Mouse (Mus musculus) spleen, adult 2 months (tissue): ENCODE results near the gene Wnt10a.

Experiments used
- CTCF ChIP-seq: fragments of 200-500 bp; IDR thresholded peaks from 2 replicates; pipeline ENCODE4 v1.5.1; 2011; ENCODE audit warnings: mild to moderate bottlenecking, inconsistent platforms; ENCODE audit not compliant: insufficient read depth, insufficient read length, insufficient replicate concordance; ENCODE audit errors: extremely low read depth
- POLR2A ChIP-seq: fragments of 200-500 bp; IDR thresholded peaks from 2 replicates; pipeline ENCODE4 v1.6.1; 2011; ENCODE audit warnings: low read depth, low read length, inconsistent platforms

- TF ChIP-seq POLR2A (no peak), CTCF (no peak)
Measured at GRCm38 (mm10) chr1:74797459-74797858, 6.1 kb downstream of the Wnt10a start.
